Mouse (Mus musculus) lung, postnatal 36 days (tissue): ENCODE measurements around the gene Speer4a.
"Not testable (repeated sequence)": the region's sequence is repeated elsewhere in the genome, so short reads cannot be mapped to it uniquely, and the experiment has no call there.

Experiments
- DNase-seq: peaks from one replicate; pipeline ENCODE4 v3.0.0; 2022; ENCODE audit warnings: mixed read lengths

Gene Speer4a

DNA sequence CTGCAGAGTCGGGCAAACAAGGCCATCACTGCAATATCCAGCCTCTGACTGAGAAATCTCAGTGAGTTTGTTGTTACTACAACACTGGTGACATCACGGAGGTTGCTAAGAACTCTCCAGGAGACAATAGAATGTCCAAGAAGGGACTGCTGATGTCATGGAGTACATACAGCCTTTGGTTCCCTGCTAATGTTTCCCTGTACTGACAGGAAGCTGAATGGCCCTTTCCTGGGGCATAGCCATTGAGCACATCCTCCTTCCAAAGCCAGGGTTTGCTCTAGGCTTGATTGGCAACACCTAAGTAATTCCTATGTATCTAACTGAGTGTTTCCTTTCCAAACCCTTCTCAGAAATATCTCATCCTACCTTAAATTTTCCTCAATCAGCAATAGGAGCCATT, at the start of gene Speer4a:
Speer4a (minus strand) TSS at position 101 of the 400 bp plus-strand sequence.
- not testable (repeated sequence) for DNase-seq

DNA sequence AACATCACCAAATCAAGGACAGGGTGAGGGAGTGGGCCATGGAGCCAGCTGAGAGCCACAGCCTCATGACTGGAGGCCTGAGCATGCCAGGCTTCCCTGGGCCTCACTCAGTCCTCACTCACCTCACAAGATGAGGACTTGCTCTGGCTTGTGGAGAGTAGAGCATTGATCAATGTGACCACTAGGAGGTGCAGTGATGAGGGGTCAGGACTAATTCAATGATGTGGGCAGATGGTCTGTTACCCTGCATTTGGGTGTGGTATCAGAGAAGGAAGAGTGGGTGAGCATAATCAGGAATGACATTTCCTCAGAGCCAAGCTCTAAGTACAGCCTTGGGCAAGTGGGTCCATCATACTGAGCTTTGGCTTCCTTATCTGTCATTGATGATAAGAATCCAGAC, 39.7 kb upstream of the Speer4a start:
- not testable (repeated sequence) for DNase-seq

DNA sequence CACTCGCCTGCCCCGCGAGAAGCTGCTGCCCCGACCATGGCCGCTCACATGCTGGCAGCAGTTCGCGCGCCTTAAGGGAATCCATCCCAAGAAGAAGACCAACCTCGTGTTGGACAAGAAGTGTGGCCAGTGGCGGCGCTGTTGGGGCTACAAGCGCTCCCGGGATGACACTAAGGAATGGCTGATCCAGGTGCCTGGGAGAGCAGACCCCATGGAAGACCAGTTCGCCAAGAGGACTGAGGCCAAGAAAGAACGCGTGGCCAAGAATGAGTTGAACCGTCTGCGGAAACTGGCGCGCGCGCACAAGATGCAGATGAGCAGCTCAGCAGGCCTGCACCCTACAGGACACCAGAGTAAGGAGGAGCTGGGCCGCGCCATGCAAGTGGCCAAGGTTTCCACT, 31.4 kb upstream of the Speer4a start:
- no peak for DNase-seq

- not testable (repeated sequence) for DNase-seq
These were observed 19.1 kb upstream of the Speer4a start, which contains the start of gene Gm7347 for GRCm38 (mm10) chr5:26058481-26058880. Gm7347 (minus strand) TSS chr5:26058581.

DNA sequence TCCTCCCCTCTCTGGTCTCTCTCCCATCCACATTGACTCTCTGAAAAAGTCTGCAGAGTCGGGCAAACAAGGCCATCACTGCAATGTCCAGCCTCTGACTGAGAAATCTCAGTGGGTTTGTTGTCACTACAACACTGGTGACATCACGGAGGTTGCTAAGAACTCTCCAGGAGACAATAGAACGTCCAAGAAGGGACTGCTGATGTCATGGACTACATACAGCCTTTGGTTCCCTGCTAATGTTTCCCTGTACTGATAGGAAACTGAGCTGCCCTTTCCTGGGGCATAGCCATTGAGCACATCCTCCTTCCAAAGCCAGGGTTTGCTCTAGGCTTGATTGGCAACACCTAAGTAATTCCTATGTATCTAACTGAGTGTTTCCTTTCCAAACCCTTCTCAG, 16.5 kb downstream of the Speer4a start, which contains the start of gene Gm5862:
Gm5862 (minus strand) TSS at position 101 of the 400 bp plus-strand sequence.
- DNase-seq: not testable (repeated sequence)

GRCm38 (mm10) chr5:26007697-26008096, 31.7 kb downstream of the Speer4a start:
- not testable (repeated sequence) for DNase-seq

DNA sequence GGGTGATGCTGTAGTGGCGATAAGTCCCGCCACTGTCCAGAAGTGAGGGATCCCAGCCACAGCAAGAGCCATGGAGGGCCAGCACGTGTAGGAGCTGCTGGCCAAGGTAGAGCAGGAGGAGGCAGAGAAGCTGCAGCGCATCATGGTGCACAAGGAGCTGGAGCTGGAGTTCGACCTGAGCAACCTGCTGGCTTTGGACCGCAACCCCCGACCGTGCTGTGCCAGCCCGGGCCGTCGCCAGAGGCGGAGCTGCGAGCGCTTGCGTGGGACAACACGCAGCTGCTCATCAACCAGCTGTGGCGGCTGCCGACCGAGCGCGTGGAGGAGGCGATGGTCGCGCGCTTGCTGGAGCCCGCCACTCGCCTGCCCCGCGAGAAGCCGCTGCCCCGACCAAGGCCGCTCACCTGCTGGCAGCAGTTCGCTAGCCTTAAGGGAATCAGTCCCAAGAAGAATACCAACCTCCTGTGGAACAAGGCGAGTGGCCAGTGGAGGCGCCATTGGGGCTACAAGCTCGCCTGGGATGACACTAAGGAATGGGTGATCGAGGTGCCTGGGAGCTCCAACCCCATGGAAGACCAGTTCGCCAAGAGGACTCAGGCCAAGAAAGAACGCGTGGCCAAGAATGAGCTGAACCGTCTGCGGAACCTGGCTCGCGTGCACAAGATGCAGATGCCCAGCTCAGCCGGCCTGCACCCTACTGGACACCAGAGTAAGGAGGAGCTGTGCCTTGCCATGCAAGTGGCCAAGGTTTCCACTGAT, 32.2 kb downstream of the Speer4a start:
- DNase-seq: not testable (repeated sequence)

GRCm38 (mm10) chr5:26004698-26005097, 34.7 kb downstream of the Speer4a start, which contains the start of gene Gm1979:
Gm1979 (minus strand) TSS chr5:26004798.
- DNase-seq: not testable (repeated sequence)

GRCm38 (mm10) chr5:25988550-25988949, 50.8 kb downstream of the Speer4a start, which contains the start of gene Gm21698:
Gm21698 (minus strand) TSS chr5:25988650.
- not testable (repeated sequence) for DNase-seq
